Mouse (Mus musculus) G1E (cell line): ENCODE results near the gene Dnah17. TPM values are rescaled to one million over a fixed set of nuclear protein-coding genes. Genes with fewer than 3 reads are reported as not detected.

Experiments
- ATAC-seq: 2 replicates; pipeline ENCODE4 v1.8.0; 2016; ENCODE audit warnings: mild to moderate bottlenecking; ENCODE audit not compliant: insufficient number of reproducible peaks, poor library complexity, low FRiP score, severe bottlenecking; ENCODE audit errors: extremely low read depth
- DNase-seq: peaks from one replicate; pipeline ENCODE4 v3.0.0; 2012; ENCODE audit warnings: low spot score
- H3K27me3 ChIP-seq: 2 replicates; pipeline ENCODE4 v1.6.1; 2012; ENCODE audit warnings: mild to moderate bottlenecking, low read length, inconsistent platforms; ENCODE audit not compliant: insufficient read depth
- H3K36me3 ChIP-seq: replicated peaks from 2 replicates; pipeline ENCODE3; 2012; ENCODE audit warnings: mild to moderate bottlenecking, inconsistent platforms
- H3K4me1 ChIP-seq: 2 replicates; pipeline ENCODE4 v1.6.1; 2012; ENCODE audit warnings: low read depth, low read length, inconsistent platforms, mixed read lengths; ENCODE audit not compliant: insufficient read depth
- H3K4me3 ChIP-seq: 2 replicates; pipeline ENCODE4 v1.5.1; 2012; ENCODE audit warnings: low read depth, mild to moderate bottlenecking, inconsistent platforms, low read length, moderate library complexity, mixed read lengths
- H3K9me3 ChIP-seq: replicated peaks from 2 replicates; pipeline ENCODE4 v1.6.1; 2012; ENCODE audit warnings: inconsistent platforms
- CTCF ChIP-seq: IDR thresholded peaks from 2 replicates; pipeline ENCODE4 v1.5.1; 2012; ENCODE audit warnings: low read depth, low read length, inconsistent platforms, mixed read lengths
- GATA1 ChIP-seq: IDR thresholded peaks from 2 replicates; pipeline ENCODE4 v1.6.1; 2012; ENCODE audit warnings: borderline replicate concordance, low read length, inconsistent platforms, mixed read lengths
- GATA2 ChIP-seq: IDR thresholded peaks from 2 replicates; pipeline ENCODE4 v1.6.1; 2012; ENCODE audit warnings: low read depth, low read length, inconsistent platforms, borderline replicate concordance
- POLR2AphosphoS5 ChIP-seq: IDR thresholded peaks from 2 replicates; pipeline ENCODE4 v1.6.1; 2012; ENCODE audit warnings: low read depth, low read length, inconsistent platforms; ENCODE audit not compliant: insufficient replicate concordance
- TAL1 ChIP-seq: conservative IDR thresholded peaks from 2 replicates; pipeline ENCODE4 v1.6.1; 2012; ENCODE audit warnings: low read depth, low read length, inconsistent platforms, mixed read lengths
- polyA plus RNA-seq: library from polyadenylated mRNA; stranded (reverse); fragments of >175 nt; gene quantifications from 2 replicates; pipeline ENCODE4 v1.2.3, GENCODE M21; 2012
- total RNA-seq, 2 experiments: library from RNA; stranded (forward) in 1 of 2; stranded (reverse) in 1 of 2; fragments of 200-1000 nt in 1 of 2; fragments of >200 nt in 1 of 2; fragmentation: Nextera tagmentation in 1 of 2; gene quantifications; 2 replicates each; pipeline ENCODE4 v1.2.3; 2014 to 2017

Dnah17 gene
- total and polyA plus RNA-seq, 3 experiments: 0.11 TPM; not detected in 2

- no peaks in the 10 kb centered on the region for H3K36me3 ChIP-seq
- peaks cover 36% of the 10 kb centered on the region; the same call in 1 of the 2 replicates for H3K27me3 ChIP-seq
- peaks cover 3% of the 10 kb centered on the region; the same call in 1 of the 2 replicates for H3K4me1 ChIP-seq
- ATAC-seq: no peak
- DNase-seq: no peak
- TF ChIP-seq GATA2 (no peak), POLR2AphosphoS5 (no peak), CTCF (no peak), TAL1 (no peak), GATA1 (no peak)
- H3K4me3 ChIP-seq: no peak overlapping the region
- no peaks in the 10 kb centered on the region for H3K9me3 ChIP-seq
Observed at GRCm38 (mm10) chr11:118058367-118058766, 72.1 kb downstream of the Dnah17 start.

GRCm38 (mm10) chr11:118050174-118050573 lies 80.3 kb downstream of the Dnah17 start:
- H3K4me1 ChIP-seq: peaks cover 3% of the 10 kb centered on the region; the same call in 1 of the 2 replicates

GRCm38 (mm10) chr11:118049641-118050040 lies 80.8 kb downstream of the Dnah17 start:
- H3K27me3 ChIP-seq: peaks cover 22% of the 10 kb centered on the region; the same call in 1 of the 2 replicates
- no peak for DNase-seq

More at GRCm38 (mm10) chr11:118050174-118050573, 80.3 kb downstream of the Dnah17 start:
- Histone ChIP-seq H3K4me3 (no peak overlapping the region), H3K27me3 (peaks cover 22% of the 10 kb centered on the region; the same call in 1 of the 2 replicates), H3K36me3 (no peaks in the 10 kb centered on the region), H3K9me3 (no peaks in the 10 kb centered on the region)
- ATAC-seq (no peak), DNase-seq (no peak)
- TF ChIP-seq CTCF (no peak), TAL1 (no peak), POLR2AphosphoS5 (no peak), GATA2 (no peak), GATA1 (no peak)

GRCm38 (mm10) chr11:118043293-118043907 lies 87.0 kb downstream of the Dnah17 start:
- ATAC-seq: no peak
- Histone ChIP-seq H3K4me3 (no peak overlapping the region), H3K9me3 (no peaks in the 10 kb centered on the region), H3K4me1 (no peaks in the 10 kb centered on the region), H3K36me3 (no peaks in the 10 kb centered on the region), H3K27me3 (peaks cover 35% of the 10 kb centered on the region)
- TF ChIP-seq GATA2 (no peak), POLR2AphosphoS5 (no peak), TAL1 (no peak), GATA1 (no peak), CTCF (no peak)
- DNase-seq: no peak

More at GRCm38 (mm10) chr11:118049641-118050040, 80.8 kb downstream of the Dnah17 start:
- H3K36me3 ChIP-seq: no peaks in the 10 kb centered on the region
- no peak overlapping the region for H3K4me3 ChIP-seq
- ATAC-seq: no peak
- peaks cover 3% of the 10 kb centered on the region; the same call in 1 of the 2 replicates for H3K4me1 ChIP-seq
- H3K9me3 ChIP-seq: no peaks in the 10 kb centered on the region
- no peak for TF ChIP-seq GATA1
- TF ChIP-seq CTCF: no peak
- TF ChIP-seq POLR2AphosphoS5: no peak

GRCm38 (mm10) chr11:118042791-118043190 lies 87.6 kb downstream of the Dnah17 start:
- Histone ChIP-seq H3K9me3 (no peaks in the 10 kb centered on the region), H3K36me3 (no peaks in the 10 kb centered on the region), H3K4me1 (no peaks in the 10 kb centered on the region), H3K4me3 (no peak overlapping the region), H3K27me3 (peaks cover 40% of the 10 kb centered on the region)
- TF ChIP-seq CTCF: no peak
- no peak for TF ChIP-seq POLR2AphosphoS5
- no peak for TF ChIP-seq TAL1
- no peak for TF ChIP-seq GATA1
- TF ChIP-seq GATA2: no peak
- ATAC-seq (no peak), DNase-seq (no peak)

GRCm38 (mm10) chr11:118035068-118035467 lies 95.4 kb downstream of the Dnah17 start:
- Histone ChIP-seq H3K36me3 (peaks cover 9% of the 10 kb centered on the region), H3K27me3 (peaks cover 24% of the 10 kb centered on the region), H3K9me3 (peaks cover 12% of the 10 kb centered on the region), H3K4me3 (no peak overlapping the region), H3K4me1 (peaks cover 4% of the 10 kb centered on the region)
- ATAC-seq: no peak
- TF ChIP-seq CTCF: no peak
- no peak for TF ChIP-seq TAL1
- no peak for TF ChIP-seq POLR2AphosphoS5
- no peak for TF ChIP-seq GATA1
- TF ChIP-seq GATA2: no peak
- DNase-seq: no peak
